Mouse (Mus musculus): Measurements from ENCODE around the gene Gm20509. TPM values are rescaled to one million over a fixed set of nuclear protein-coding genes. Genes with fewer than 3 reads are reported as not detected.
"Not testable (repeated sequence)": the region's sequence is repeated elsewhere in the genome, so short reads cannot be mapped to it uniquely, and the experiment has no call there.

Gene Gm20509
- polyA plus RNA-seq, 1 experiment, result not detected

GRCm38 (mm10) chr9:73068688-73069087 is 33.6 kb upstream of the Gm20509 start:
- no peak for TF ChIP-seq POLR2A (IDR thresholded peaks at IDR 0.05; ENCODE audit: control insufficient read depth, extremely low read depth, insufficient read depth, low read length, poor library complexity)
- TF ChIP-seq CTCF (IDR thresholded peaks at IDR 0.05; ENCODE audit: borderline replicate concordance, control insufficient read depth, extremely low read depth, insufficient read depth, low read length, poor library complexity), result no peak

GRCm38 (mm10) chr9:73070971-73071659 is 31.2 kb upstream of the Gm20509 start:
- whole genome bisulfite sequencing, result 40% methylated on average over 10 of the region's 10 CpGs
- Histone ChIP-seq H3K27ac (ENCODE audit: control insufficient read depth, insufficient read depth, low read length) (peak overlapping the region; percentile 87), H3K4me3 (ENCODE audit: control insufficient read depth, insufficient read depth, low read length) (no peak overlapping the region), H3K4me1 (replicated peaks; ENCODE audit: control insufficient read depth, insufficient read depth, low read length) (peaks cover 31% of the 10 kb centered on the region), H3K36me3 (ENCODE audit: control insufficient read depth, insufficient read depth, low read length) (peaks cover 6% of the 10 kb centered on the region; the same call in 1 of the 2 replicates), H3K27me3 (ENCODE audit: control insufficient read depth, insufficient read depth, low read length) (no peaks in the 10 kb centered on the region)
- no peak for DNase-seq
- no peak for TF ChIP-seq CTCF (IDR thresholded peaks at IDR 0.05; ENCODE audit: borderline replicate concordance, control insufficient read depth, extremely low read depth, insufficient read depth, low read length, poor library complexity)
- TF ChIP-seq POLR2A (IDR thresholded peaks at IDR 0.05; ENCODE audit: control insufficient read depth, extremely low read depth, insufficient read depth, low read length, poor library complexity), result no peak

More at GRCm38 (mm10) chr9:73068688-73069087, 33.6 kb upstream of the Gm20509 start:
- no peaks in the 10 kb centered on the region for H3K27me3 ChIP-seq (ENCODE audit: control insufficient read depth, insufficient read depth, low read length)
- no peaks in the 10 kb centered on the region for H3K36me3 ChIP-seq (ENCODE audit: control insufficient read depth, insufficient read depth, low read length)
- DNase-seq, result no peak
- H3K4me3 ChIP-seq (ENCODE audit: control insufficient read depth, insufficient read depth, low read length), result no peak overlapping the region
- 71% methylated on average over 6 of the region's 6 CpGs for WGBS
- no peak overlapping the region for H3K27ac ChIP-seq (ENCODE audit: control insufficient read depth, insufficient read depth, low read length)
- peaks cover 26% of the 10 kb centered on the region for H3K4me1 ChIP-seq (replicated peaks; ENCODE audit: control insufficient read depth, insufficient read depth, low read length)

GRCm38 (mm10) chr9:73072426-73072825 is 29.8 kb upstream of the Gm20509 start:
- Histone ChIP-seq H3K27me3 (ENCODE audit: control insufficient read depth, insufficient read depth, low read length) (no peaks in the 10 kb centered on the region), H3K4me1 (replicated peaks; ENCODE audit: control insufficient read depth, insufficient read depth, low read length) (peaks cover 31% of the 10 kb centered on the region), H3K27ac (ENCODE audit: control insufficient read depth, insufficient read depth, low read length) (peak overlapping the region; percentile 97), H3K36me3 (ENCODE audit: control insufficient read depth, insufficient read depth, low read length) (peaks cover 15% of the 10 kb centered on the region), H3K4me3 (ENCODE audit: control insufficient read depth, insufficient read depth, low read length) (no peak overlapping the region)
- 40% methylated on average over 8 of the region's 8 CpGs for WGBS
- no peak for DNase-seq
- no peak for TF ChIP-seq POLR2A (IDR thresholded peaks at IDR 0.05; ENCODE audit: control insufficient read depth, extremely low read depth, insufficient read depth, low read length, poor library complexity)
- no peak for TF ChIP-seq CTCF (IDR thresholded peaks at IDR 0.05; ENCODE audit: borderline replicate concordance, control insufficient read depth, extremely low read depth, insufficient read depth, low read length, poor library complexity)

GRCm38 (mm10) chr9:73073169-73073568 is 29.1 kb upstream of the Gm20509 start:
- H3K36me3 ChIP-seq (ENCODE audit: control insufficient read depth, insufficient read depth, low read length), result peaks cover 16% of the 10 kb centered on the region
- TF ChIP-seq POLR2A (IDR thresholded peaks at IDR 0.05; ENCODE audit: control insufficient read depth, extremely low read depth, insufficient read depth, low read length, poor library complexity) (no peak), CTCF (IDR thresholded peaks at IDR 0.05; ENCODE audit: borderline replicate concordance, control insufficient read depth, extremely low read depth, insufficient read depth, low read length, poor library complexity) (no peak)
- DNase-seq, result peak; percentile 39
- H3K27me3 ChIP-seq (ENCODE audit: control insufficient read depth, insufficient read depth, low read length), result no peaks in the 10 kb centered on the region
- H3K4me1 ChIP-seq (replicated peaks; ENCODE audit: control insufficient read depth, insufficient read depth, low read length), result peaks cover 26% of the 10 kb centered on the region
- peak overlapping the region; percentile 35 for H3K4me3 ChIP-seq (ENCODE audit: control insufficient read depth, insufficient read depth, low read length)
- peak overlapping the region; percentile 97 for H3K27ac ChIP-seq (ENCODE audit: control insufficient read depth, insufficient read depth, low read length)
- 6% methylated on average over 5 of the region's 5 CpGs for WGBS

- not testable (repeated sequence) for H3K27ac ChIP-seq (ENCODE audit: control insufficient read depth, insufficient read depth, low read length); DNase-seq; H3K27me3 ChIP-seq (ENCODE audit: control insufficient read depth, insufficient read depth, low read length); H3K4me3 ChIP-seq (ENCODE audit: control insufficient read depth, insufficient read depth, low read length)
- Histone ChIP-seq H3K4me1 (replicated peaks; ENCODE audit: control insufficient read depth, insufficient read depth, low read length) (peaks cover 27% of the 10 kb centered on the region), H3K36me3 (ENCODE audit: control insufficient read depth, insufficient read depth, low read length) (peaks cover 16% of the 10 kb centered on the region)
- 92% methylated on average over 11 of the region's 12 CpGs for WGBS
These were observed 22.9 kb upstream of the Gm20509 start for GRCm38 (mm10) chr9:73079349-73079748.

GRCm38 (mm10) chr9:73079801-73080325 is 22.4 kb upstream of the Gm20509 start:
- DNase-seq, result no peak
- TF ChIP-seq CTCF (IDR thresholded peaks at IDR 0.05; ENCODE audit: borderline replicate concordance, control insufficient read depth, extremely low read depth, insufficient read depth, low read length, poor library complexity) (no peak), POLR2A (IDR thresholded peaks at IDR 0.05; ENCODE audit: control insufficient read depth, extremely low read depth, insufficient read depth, low read length, poor library complexity) (no peak)
- Histone ChIP-seq H3K27ac (ENCODE audit: control insufficient read depth, insufficient read depth, low read length) (peak overlapping the region; percentile 48; the same call in 1 of the 2 replicates), H3K4me1 (replicated peaks; ENCODE audit: control insufficient read depth, insufficient read depth, low read length) (peaks cover 30% of the 10 kb centered on the region), H3K36me3 (ENCODE audit: control insufficient read depth, insufficient read depth, low read length) (peaks cover 16% of the 10 kb centered on the region), H3K27me3 (ENCODE audit: control insufficient read depth, insufficient read depth, low read length) (no peaks in the 10 kb centered on the region), H3K4me3 (ENCODE audit: control insufficient read depth, insufficient read depth, low read length) (no peak overlapping the region)
- WGBS, result 48% methylated on average over 7 of the region's 7 CpGs

All from thymus, adult 2 months (tissue).